Mouse (Mus musculus): Measurements from ENCODE around the gene Cog8. TPM values are rescaled to one million over a fixed set of nuclear protein-coding genes. Genes with fewer than 3 reads are reported as not detected.
"Not testable (repeated sequence)": the region's sequence is repeated elsewhere in the genome, so short reads cannot be mapped to it uniquely, and the experiment has no call there.

Gene Cog8
- polyA plus RNA-seq, 1 experiment from 2014 or later: 42.0 TPM

DNA sequence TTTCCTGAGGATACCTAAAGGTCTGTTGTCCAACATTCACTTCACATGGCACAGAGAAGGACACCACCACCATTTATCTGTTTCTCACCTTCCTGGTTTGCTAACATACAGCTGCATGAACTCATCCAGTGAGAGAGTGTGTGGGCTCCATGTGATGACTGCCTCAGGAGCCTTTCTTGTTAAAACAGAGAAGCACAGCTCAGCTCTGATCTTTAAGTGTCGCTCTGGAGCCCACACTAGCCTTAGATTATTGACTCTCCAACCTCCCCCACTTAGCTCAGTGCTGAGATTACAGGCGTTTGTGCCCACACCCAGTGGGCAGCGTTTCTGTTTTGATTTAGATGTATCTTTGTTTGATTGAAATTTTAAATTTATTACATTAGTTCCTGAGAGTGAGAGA, 48.7 kb downstream of the Cog8 start:
- no peak overlapping the region for H3K4me2 ChIP-seq (replicated peaks)
- no peak for ATAC-seq (ENCODE audit: insufficient number of reproducible peaks, low FRiP score, low TSS enrichment, low read depth)
- H3K9ac ChIP-seq: no peak overlapping the region
- no peaks in the 10 kb centered on the region for H3K4me1 ChIP-seq
- H3K36me3 ChIP-seq: peaks cover 59% of the 10 kb centered on the region
- no peak overlapping the region for H3K4me3 ChIP-seq (replicated peaks)
- no peak overlapping the region for H3K27ac ChIP-seq (replicated peaks)
- 87% methylated on average over 3 of the region's 3 CpGs for WGBS
- no peaks in the 10 kb centered on the region for H3K27me3 ChIP-seq
- no peaks in the 10 kb centered on the region for H3K9me3 ChIP-seq (replicated peaks)

DNA sequence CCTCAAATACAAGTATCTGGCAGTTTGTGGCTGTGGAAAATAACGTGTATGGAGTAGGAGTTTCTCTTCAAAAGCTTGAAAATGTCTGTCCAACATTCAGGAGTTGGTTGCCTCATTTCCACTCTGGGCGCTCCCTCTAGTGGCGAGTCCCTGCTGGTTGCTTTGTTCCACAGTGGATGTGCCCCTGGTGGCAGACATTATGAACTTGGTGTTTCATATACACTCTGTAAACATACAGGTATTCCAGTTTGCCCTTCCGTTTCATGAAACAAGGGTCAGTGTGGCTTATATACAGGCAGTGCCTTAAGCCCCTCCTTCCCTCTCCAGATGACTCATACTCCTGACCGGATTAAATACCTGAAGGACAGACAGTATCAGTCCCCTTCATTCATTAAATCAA, 54.0 kb downstream of the Cog8 start:
- H3K4me2 ChIP-seq (replicated peaks): no peak overlapping the region
- 29% methylated on average over 5 of the region's 5 CpGs for WGBS

DNA sequence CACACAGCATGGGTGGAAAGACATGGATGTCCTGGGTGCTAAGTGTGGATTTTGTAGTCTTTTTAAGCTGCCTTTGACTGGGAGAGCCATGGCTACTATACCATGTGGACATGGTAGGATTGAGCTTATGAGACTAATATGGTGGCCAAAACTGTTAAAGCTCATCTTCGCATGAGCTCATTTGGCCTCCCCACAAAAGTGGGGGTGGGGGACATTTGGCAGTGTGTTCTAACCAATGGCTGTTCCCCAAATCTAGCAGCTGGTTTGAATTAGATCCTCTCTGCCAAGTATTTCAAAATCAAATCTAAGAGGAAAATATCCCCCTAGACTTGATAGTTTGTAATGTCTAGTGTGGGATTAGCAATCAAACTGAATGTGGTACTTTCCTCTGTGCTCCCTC, 57.4 kb downstream of the Cog8 start:
- H3K4me3 ChIP-seq (replicated peaks): no peak overlapping the region
- H3K27ac ChIP-seq (replicated peaks): 0 out of 2 replicates have a peak overlapping the region, but pooled peaks have one; percentile 45
- H3K9me3 ChIP-seq (replicated peaks): no peaks in the 10 kb centered on the region
- H3K4me2 ChIP-seq (replicated peaks): no peak overlapping the region
- no peak overlapping the region for H3K9ac ChIP-seq
- 43% methylated on average over 1 of the region's 1 CpGs for WGBS
- peaks cover 14% of the 10 kb centered on the region for H3K4me1 ChIP-seq
- peak; percentile 56; the same call in 1 of the 2 replicates for ATAC-seq (ENCODE audit: insufficient number of reproducible peaks, low FRiP score, low TSS enrichment, low read depth)
- H3K36me3 ChIP-seq: peaks cover 15% of the 10 kb centered on the region; the same call in 1 of the 2 replicates
- no peaks in the 10 kb centered on the region for H3K27me3 ChIP-seq

More for the DNA sequence above, 54.0 kb downstream of the Cog8 start:
- H3K9ac ChIP-seq: no peak overlapping the region
- H3K27ac ChIP-seq (replicated peaks): no peak overlapping the region
- H3K27me3 ChIP-seq: no peaks in the 10 kb centered on the region
- H3K4me3 ChIP-seq (replicated peaks): no peak overlapping the region
- peak; percentile 43 for ATAC-seq (ENCODE audit: insufficient number of reproducible peaks, low FRiP score, low TSS enrichment, low read depth)
- H3K36me3 ChIP-seq: peaks cover 30% of the 10 kb centered on the region; the same call in 1 of the 2 replicates
- no peaks in the 10 kb centered on the region for H3K9me3 ChIP-seq (replicated peaks)
- H3K4me1 ChIP-seq: peaks cover 14% of the 10 kb centered on the region

DNA sequence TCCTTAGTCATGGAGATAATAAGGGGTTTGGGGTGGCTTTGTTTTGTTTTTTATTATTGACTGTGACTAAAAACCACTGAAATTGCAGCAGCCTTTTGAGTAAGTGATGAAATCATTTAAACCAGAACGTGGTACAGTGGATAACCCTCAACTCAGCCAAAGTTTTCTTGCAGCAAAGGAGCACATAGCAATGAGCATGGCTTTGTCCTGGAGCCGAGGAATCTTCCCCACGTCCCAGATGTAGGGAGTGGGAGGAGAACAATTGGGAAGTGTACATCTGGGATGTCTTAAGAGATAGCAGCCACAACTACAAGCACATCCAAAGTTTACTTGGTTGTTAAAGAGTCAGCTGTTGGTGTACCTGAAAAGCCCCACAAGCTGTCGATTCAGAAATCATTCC, 59.1 kb downstream of the Cog8 start:
- no peak for ATAC-seq (ENCODE audit: insufficient number of reproducible peaks, low FRiP score, low TSS enrichment, low read depth)
- peaks cover 14% of the 10 kb centered on the region for H3K4me1 ChIP-seq
- H3K27ac ChIP-seq (replicated peaks): no peak overlapping the region
- no peaks in the 10 kb centered on the region for H3K9me3 ChIP-seq (replicated peaks)
- H3K4me3 ChIP-seq (replicated peaks): no peak overlapping the region
- no peaks in the 10 kb centered on the region for H3K27me3 ChIP-seq
- no peak overlapping the region for H3K9ac ChIP-seq
- 52% methylated on average over 4 of the region's 4 CpGs for WGBS
- H3K36me3 ChIP-seq: peaks cover 15% of the 10 kb centered on the region; the same call in 1 of the 2 replicates
- H3K4me2 ChIP-seq (replicated peaks): no peak overlapping the region

DNA sequence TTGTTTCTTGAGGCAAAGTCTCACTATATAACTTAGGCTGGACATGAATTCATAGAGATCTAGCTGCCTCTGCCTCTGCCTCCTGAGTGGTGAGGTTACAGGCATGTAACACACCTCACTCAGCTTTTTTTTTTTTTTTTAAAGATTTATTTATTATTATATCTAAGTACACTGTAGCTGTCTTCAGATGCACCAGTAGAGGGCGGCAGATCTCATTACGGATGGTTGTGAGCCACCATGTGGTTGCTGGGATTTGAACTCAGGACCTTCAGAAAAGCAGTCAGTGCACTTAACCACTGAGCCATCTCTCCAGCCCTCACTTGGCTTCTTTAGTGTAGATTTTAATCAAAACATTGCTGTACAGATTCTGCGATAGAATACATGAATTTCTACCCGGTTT, 60.1 kb downstream of the Cog8 start:
- H3K9me3 ChIP-seq (replicated peaks); H3K4me1 ChIP-seq; H3K9ac ChIP-seq; H3K27me3 ChIP-seq; H3K4me2 ChIP-seq (replicated peaks); H3K27ac ChIP-seq (replicated peaks); H3K4me3 ChIP-seq (replicated peaks); ATAC-seq (ENCODE audit: insufficient number of reproducible peaks, low FRiP score, low TSS enrichment, low read depth): not testable (repeated sequence)
- WGBS: 87% methylated on average over 4 of the region's 4 CpGs
- peaks cover 23% of the 10 kb centered on the region for H3K36me3 ChIP-seq

Small RNAs within 50 kb of the gene (microRNA-seq; reads per million reads assigned to microRNA genes)
- gene Mir7075 (ENCODE audit: borderline number of aligned reads): 0.86 reads per million

Other genes with a start within 250 kb of the Cog8 start
- 1.3 TPM in 2 replicates for gene Has3, start 186.4 kb downstream of the Cog8 start, polyA plus RNA-seq (2015; fragmentation: Nextera tagmentation; extraction: Ambion mirVana)
- gene Utp4, start 163.1 kb downstream of the Cog8 start, polyA plus RNA-seq (2015; fragmentation: Nextera tagmentation; extraction: Ambion mirVana): 59.7 and 60.5 TPM in 2 replicates
- gene Sntb2, start 120.9 kb downstream of the Cog8 start, polyA plus RNA-seq (2015; fragmentation: Nextera tagmentation; extraction: Ambion mirVana): 18.3 and 21.6 TPM in 2 replicates
- 72.1 and 72.5 TPM in 2 replicates for gene Vps4a, start 25.5 kb downstream of the Cog8 start, polyA plus RNA-seq (2015; fragmentation: Nextera tagmentation; extraction: Ambion mirVana)
- 45.9 and 46.1 TPM in 2 replicates for gene Pdf, start 8.1 kb downstream of the Cog8 start, polyA plus RNA-seq (2015; fragmentation: Nextera tagmentation; extraction: Ambion mirVana)
- 80.0 and 80.4 TPM in 2 replicates for gene Nip7, start 188 bp upstream of the Cog8 start, polyA plus RNA-seq (2015; fragmentation: Nextera tagmentation; extraction: Ambion mirVana)
- gene Tmed6, start 9.0 kb upstream of the Cog8 start, polyA plus RNA-seq (2015; fragmentation: Nextera tagmentation; extraction: Ambion mirVana): not detected in 2 replicates
- 18.9 and 20.1 TPM in 2 replicates for gene Terf2, start 39.9 kb upstream of the Cog8 start, polyA plus RNA-seq (2015; fragmentation: Nextera tagmentation; extraction: Ambion mirVana)
- gene Cyb5b, start 94.0 kb upstream of the Cog8 start, polyA plus RNA-seq (2015; fragmentation: Nextera tagmentation; extraction: Ambion mirVana): 66.7 and 67.5 TPM in 2 replicates
- 18.9 and 19.0 TPM in 2 replicates for gene Nfat5, start 236.8 kb upstream of the Cog8 start, polyA plus RNA-seq (2015; fragmentation: Nextera tagmentation; extraction: Ambion mirVana)

Measured in embryonic facial prominence, embryonic 15.5 days (tissue).